Mouse (Mus musculus): ENCODE data around the gene Wdr74.
"Not testable (repeated sequence)": the region's sequence is repeated elsewhere in the genome, so short reads cannot be mapped to it uniquely, and the experiment has no call there.

Gene Wdr74

GRCm38 (mm10) chr19:8716767-8717475, 18.7 kb upstream of the Wdr74 start:
- no peak for DNase-seq

- DNase-seq: peak; percentile 41 to 83
These were observed 17.3 kb upstream of the Wdr74 start for GRCm38 (mm10) chr19:8718357-8718756.

- DNase-seq: not testable (repeated sequence)
These were observed 16.6 kb upstream of the Wdr74 start for GRCm38 (mm10) chr19:8719037-8719436.

- no peak for DNase-seq
These were observed 14.2 kb upstream of the Wdr74 start for GRCm38 (mm10) chr19:8721378-8721777.

GRCm38 (mm10) chr19:8722021-8722420, 13.6 kb upstream of the Wdr74 start:
- no peak for DNase-seq

DNA sequence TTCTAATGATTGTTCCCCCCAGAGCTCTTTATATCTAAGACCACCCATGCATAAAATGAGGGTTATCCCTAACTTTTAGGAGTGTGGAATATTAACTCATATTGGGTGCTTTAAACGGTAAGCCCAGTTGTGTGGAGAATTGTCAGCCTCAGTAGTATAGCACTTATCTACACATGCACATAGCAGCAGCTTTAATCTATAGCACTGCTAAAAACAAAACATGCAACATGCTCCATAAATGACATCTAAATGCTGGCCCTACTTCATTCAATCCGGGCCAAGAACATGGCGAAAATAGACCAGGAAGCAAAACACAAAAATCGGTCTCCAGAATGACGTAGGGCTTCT, 13.1 kb upstream of the Wdr74 start:
- no peak for DNase-seq

DNA sequence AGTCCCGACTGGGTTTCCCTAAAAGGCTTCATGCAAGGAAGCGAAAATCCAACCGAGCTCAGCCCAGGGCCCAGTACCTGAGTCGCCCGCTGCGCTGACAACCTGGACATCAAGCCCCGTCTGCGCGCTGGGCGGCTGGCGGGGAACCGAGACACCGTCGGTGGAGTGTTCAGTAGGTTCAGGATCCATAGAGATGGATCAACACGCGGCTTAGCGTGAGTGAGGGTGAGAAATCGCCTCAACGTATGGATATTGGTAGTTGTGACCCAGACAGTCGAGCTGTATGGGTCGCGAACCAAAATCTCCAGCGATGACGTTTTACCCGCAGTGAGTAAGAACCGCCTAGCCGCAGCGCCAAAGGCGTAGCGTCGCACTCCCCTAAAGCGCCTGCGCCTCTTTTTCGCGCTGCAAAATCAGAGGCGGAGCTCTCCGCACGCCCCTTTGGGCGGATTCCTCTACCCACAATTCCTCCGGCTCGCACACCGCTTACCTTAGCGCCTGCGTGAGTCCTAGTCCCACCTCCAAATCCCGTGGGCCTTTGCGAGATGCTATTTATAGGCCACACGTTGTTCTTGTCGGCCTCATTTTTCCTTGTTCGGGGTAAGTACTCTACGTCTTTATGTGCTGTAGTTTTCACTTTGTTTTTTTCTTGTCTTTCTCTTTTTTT, 12.6 kb upstream of the Wdr74 start, which contains the start of gene Slc3a2:
Gene Slc3a2, minus strand, starts transcription at position 463 of the 667 bp plus-strand sequence.
- DNase-seq: peak; percentile 97 to 98

GRCm38 (mm10) chr19:8723574-8724346, 11.9 kb upstream of the Wdr74 start:
- no peak for DNase-seq

DNA sequence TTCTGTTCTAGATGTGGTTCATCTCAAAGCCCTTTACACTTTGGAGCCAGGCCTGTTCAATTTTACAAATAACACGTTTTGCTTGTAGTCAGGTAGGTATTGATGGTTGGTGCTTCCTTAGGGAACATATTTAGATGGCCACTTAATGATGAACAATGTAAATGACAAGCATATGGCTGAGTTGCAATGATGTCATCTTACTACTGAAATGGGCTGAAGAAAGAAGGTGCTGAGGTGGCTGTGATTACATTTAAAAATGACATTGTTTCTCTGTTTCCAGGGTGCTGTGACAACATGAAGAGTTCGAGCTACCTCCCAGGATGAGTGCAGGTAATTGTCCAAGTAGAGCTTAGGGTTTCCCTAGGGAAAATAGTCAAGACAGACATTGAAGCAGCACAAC, 11.2 kb upstream of the Wdr74 start:
- DNase-seq: no peak

DNA sequence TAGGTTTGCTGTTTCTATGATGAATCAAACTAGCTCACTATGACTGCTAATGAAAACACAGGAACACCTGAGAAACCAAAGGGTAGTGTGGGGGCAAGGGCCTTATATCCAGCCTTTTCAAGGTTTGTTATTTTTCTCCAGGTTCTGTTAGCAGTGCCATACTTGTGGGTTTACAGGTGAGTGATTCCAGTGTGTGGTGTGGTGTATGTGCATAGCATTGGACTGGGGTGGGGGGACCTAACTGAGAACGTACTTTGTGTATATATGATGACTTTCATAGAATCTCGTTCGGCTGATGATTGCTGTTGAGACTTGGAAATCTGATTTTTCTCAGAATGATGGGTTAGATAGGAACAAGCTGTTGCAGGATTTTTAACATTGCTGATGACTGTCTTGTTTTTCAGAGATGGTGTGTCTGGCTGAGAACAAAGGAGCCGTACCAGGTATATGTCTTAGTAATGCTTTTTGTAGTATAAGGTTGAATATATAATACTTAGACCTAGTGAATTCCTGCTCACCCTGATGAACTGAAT, 10.5 kb upstream of the Wdr74 start:
- DNase-seq: no peak

DNA sequence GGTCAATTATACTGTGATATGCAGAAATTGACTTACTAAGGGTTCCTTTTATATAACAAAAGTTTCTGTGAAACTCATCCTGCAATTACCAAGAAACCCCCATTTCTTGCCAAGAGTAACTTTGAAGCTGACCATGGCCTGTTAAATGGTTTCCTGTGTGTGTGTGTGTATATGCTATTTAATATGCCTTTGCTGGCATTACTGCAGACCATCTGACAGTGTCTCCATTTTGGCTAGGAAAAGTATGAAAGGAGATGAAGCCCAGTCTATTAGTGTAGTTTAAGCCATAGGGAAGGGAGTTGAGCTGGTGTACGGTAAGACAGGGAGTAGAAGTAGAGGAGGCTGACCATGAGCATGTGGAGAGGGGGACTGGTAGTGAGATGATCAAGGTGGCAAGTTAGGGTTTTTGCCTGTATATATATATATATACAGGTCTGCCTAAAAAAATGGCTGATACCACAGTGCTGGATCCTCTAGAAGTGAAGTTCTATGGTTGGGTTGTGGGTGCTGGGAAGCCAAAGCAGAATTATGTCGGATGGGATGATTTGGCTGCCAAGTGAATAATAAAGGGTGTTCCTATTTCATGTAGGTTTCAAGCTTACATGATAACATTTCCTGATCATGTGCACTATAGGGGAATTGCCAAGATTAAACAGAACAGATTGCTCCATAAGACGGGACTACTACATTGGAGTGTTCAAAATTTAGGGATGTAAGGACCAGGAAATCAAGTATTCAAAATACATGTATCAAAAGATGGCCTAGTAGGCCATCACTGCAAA, 8.8 kb upstream of the Wdr74 start:
- no peak for DNase-seq

DNA sequence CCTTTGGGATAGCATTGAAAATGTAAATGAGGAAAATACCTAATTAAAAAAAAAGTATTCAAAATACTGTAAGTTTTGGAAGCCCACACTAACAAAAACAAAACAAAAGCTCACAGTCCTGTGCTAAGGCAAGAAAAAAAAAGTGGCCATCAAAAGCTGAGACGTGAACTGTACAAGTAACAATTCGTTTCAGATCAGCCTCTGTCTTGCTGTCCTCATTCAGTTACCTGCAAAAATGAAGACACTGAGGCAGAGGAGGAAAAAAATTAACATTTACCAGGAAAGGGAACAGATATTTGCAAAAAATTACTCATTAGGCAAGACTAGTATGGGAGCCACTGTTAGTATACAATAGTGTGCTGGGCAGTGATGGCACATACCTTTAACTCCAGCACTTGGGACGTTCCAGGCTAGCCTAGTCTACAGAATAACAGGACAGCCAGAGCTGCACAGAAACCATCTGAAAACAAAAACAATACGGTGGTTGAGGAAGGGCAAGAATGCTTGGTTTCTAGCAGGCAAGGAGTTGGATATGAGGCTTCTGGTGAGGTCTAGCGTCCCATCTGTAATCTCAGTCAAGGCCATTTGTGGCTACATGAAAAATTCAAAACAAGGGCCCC, 8.0 kb upstream of the Wdr74 start:
- DNase-seq: no peak

GRCm38 (mm10) chr19:8728335-8729099, 7.1 kb upstream of the Wdr74 start:
- DNase-seq: not testable (repeated sequence)

GRCm38 (mm10) chr19:8734334-8734733, 1.3 kb upstream of the Wdr74 start:
- DNase-seq: no peak

GRCm38 (mm10) chr19:8736160-8736467, 487 bp downstream of the Wdr74 start:
- no peak for DNase-seq

GRCm38 (mm10) chr19:8738911-8739310, 3.3 kb downstream of the Wdr74 start:
- no peak for DNase-seq

- no peak for DNase-seq
These were observed 4.0 kb downstream of the Wdr74 start for GRCm38 (mm10) chr19:8739646-8740045.

DNA sequence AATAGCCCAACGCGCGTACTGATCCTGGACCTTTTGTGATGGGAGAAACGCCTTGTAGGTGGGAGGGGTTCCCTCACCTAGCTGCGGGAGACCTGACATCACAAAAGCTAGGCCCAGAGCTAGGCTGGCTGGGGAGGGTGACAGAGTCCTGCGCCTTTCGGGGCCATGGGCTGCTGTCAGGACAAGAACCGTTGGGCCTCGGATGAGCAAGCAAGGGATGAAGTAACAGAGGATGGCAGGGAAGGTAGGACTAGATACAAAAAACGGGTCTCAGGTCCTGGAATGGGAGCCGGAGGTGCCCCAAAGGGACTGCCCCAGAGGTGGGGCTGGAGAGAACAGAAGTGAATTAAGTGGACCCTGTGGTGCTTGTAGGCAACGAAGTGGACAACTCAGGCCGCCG, 5.0 kb downstream of the Wdr74 start, which contains the start of gene 1700092M07Rik:
Gene 1700092M07Rik, plus strand, starts transcription at position 116 of the 400 bp plus-strand sequence.
- DNase-seq: peak in 1 of 2 experiments; percentile 28

GRCm38 (mm10) chr19:8741243-8741869, 5.7 kb downstream of the Wdr74 start, which contains the start of gene Stx5a:
Stx5a (plus strand) TSS chr19:8741413.
- peak; percentile 96 to 98 for DNase-seq

GRCm38 (mm10) chr19:8742176-8742575, 6.5 kb downstream of the Wdr74 start:
- no peak for DNase-seq

- DNase-seq: no peak
These were observed 9.8 kb downstream of the Wdr74 start for GRCm38 (mm10) chr19:8745382-8745781.
